Mouse (Mus musculus): ENCODE results near the gene Lmx1b.

Lmx1b gene

GRCm38 (mm10) chr2:33640171-33640721 lies at the start of gene Lmx1b:
Gene Lmx1b, minus strand, starts transcription at chr2:33640511.
- DNase-seq, result no peak

GRCm38 (mm10) chr2:33689880-33690462 lies 49.7 kb upstream of the Lmx1b start:
- DNase-seq, result peak; percentile 68

GRCm38 (mm10) chr2:33689155-33689879 lies 49.0 kb upstream of the Lmx1b start:
- DNase-seq, result no peak

GRCm38 (mm10) chr2:33683594-33683993 lies 43.3 kb upstream of the Lmx1b start:
- DNase-seq, result no peak

- no peak for DNase-seq
Measured at GRCm38 (mm10) chr2:33683095-33683494, 42.8 kb upstream of the Lmx1b start.

- peak; percentile 86 for DNase-seq
Measured at GRCm38 (mm10) chr2:33682219-33682618, 41.9 kb upstream of the Lmx1b start.

- DNase-seq, result no peak
Measured at GRCm38 (mm10) chr2:33678950-33679654, 38.8 kb upstream of the Lmx1b start.

GRCm38 (mm10) chr2:33672701-33673472 lies 32.6 kb upstream of the Lmx1b start:
- DNase-seq, result no peak

GRCm38 (mm10) chr2:33668741-33669140 lies 28.4 kb upstream of the Lmx1b start:
- DNase-seq, result no peak

GRCm38 (mm10) chr2:33666388-33666945 lies 26.2 kb upstream of the Lmx1b start:
- no peak for DNase-seq

GRCm38 (mm10) chr2:33665363-33666058 lies 25.2 kb upstream of the Lmx1b start:
- DNase-seq, result no peak

GRCm38 (mm10) chr2:33664661-33665060 lies 24.4 kb upstream of the Lmx1b start:
- no peak for DNase-seq

- peak; percentile 61 for DNase-seq
Measured at GRCm38 (mm10) chr2:33659288-33659629, 18.9 kb upstream of the Lmx1b start.

GRCm38 (mm10) chr2:33658602-33659287 lies 18.4 kb upstream of the Lmx1b start:
- no peak for DNase-seq

- DNase-seq, result no peak
Measured at GRCm38 (mm10) chr2:33652517-33653198, 12.3 kb upstream of the Lmx1b start.

GRCm38 (mm10) chr2:33649371-33649770 lies 9.1 kb upstream of the Lmx1b start:
- DNase-seq, result no peak

- DNase-seq, result no peak
Measured at GRCm38 (mm10) chr2:33648894-33649293, 8.6 kb upstream of the Lmx1b start.

GRCm38 (mm10) chr2:33646283-33646550 lies 5.9 kb upstream of the Lmx1b start:
- no peak for DNase-seq

GRCm38 (mm10) chr2:33645538-33646282 lies 5.4 kb upstream of the Lmx1b start:
- no peak for DNase-seq
